Mouse (Mus musculus) heart, postnatal 25 days (tissue): ENCODE data around the gene Nmnat2. TPM values are rescaled to one million over a fixed set of nuclear protein-coding genes. Genes with fewer than 3 reads are reported as not detected.

Source experiments
- DNase-seq: peaks from one replicate; pipeline ENCODE4 v3.0.0; 2022; ENCODE audit warnings: low spot score
- intact Hi-C: fragments of 180-260 bp; cut with DNase I; formaldehyde crosslinking; loops from one replicate; pipeline ENCODE4 v1.15.1; 2025
- total RNA-seq, 2 experiments: library from RNA; stranded (reverse); gene quantifications; 2 replicates each; pipeline ENCODE4 v1.2.3; 2021

The Nmnat2 gene
- total RNA-seq, 2 experiments from 2014 or later, result 0.31 to 0.47 TPM

GRCm38 (mm10) chr1:153102296-153103185, 147.7 kb downstream of the Nmnat2 start:
- intact Hi-C loops, result loop anchor here (5.0 kb wide), 2 partner anchors 120 to 230 kb away; partner anchors contain the start of gene Lamc1

GRCm38 (mm10) chr1:153103186-153103554, 148.4 kb downstream of the Nmnat2 start:
- intact Hi-C loops, result loop anchor here (5.0 kb wide), 2 partner anchors 119 to 229 kb away; partner anchors contain the start of gene Lamc1
- DNase-seq, result no peak

More at GRCm38 (mm10) chr1:153102296-153103185, 147.7 kb downstream of the Nmnat2 start:
- no peak for DNase-seq

- DNase-seq, result no peak
- intact Hi-C loops, result loop anchor here (5.0 kb wide), 2 partner anchors 117 to 227 kb away; partner anchors contain the start of gene Lamc1
Observed at GRCm38 (mm10) chr1:153104804-153105203, 150.0 kb downstream of the Nmnat2 start.

DNA sequence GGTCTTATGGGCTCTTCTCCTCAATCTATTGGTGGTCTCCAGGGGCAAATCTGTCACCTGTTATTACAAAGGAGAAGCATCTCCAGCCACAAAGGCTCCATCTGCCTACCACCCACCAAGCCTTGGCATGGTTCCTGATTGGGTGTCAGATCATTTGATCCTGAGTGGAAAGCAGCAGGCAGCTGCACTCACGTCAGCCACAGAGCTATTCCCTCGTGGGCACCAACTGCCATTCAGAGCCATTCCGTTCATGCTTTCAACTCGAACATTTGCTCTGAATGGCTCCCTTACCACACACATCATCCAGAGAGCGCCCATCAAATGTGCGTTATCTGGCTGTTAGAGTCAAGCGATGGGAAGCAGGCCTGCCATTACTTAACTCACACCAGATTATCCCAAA, 153.1 kb downstream of the Nmnat2 start:
- no peak for DNase-seq
- intact Hi-C loops, result no loop called here

GRCm38 (mm10) chr1:153109346-153109745, 154.6 kb downstream of the Nmnat2 start:
- intact Hi-C loops, result no loop called here

DNA sequence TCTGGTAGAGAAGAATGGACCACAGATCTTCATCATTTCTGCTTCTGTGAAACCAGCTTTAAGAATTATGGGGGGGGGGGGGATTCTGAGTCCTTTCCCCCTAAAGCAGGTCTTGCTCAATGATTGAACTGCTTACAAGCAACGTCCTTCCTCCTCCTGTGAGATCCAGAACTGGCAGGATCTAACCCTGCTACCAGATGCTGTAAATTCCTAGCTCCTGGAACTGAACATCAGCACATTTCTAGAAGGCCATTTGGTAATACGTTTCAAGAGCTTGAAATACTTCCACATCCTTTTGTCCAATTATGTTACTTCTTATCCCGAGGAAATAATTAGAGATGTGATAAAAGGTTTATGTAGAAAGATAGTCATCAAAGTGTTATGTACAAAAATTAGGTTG, 155.0 kb downstream of the Nmnat2 start:
- DNase-seq, result no peak
- intact Hi-C loops, result no loop called here

More at GRCm38 (mm10) chr1:153109346-153109745, 154.6 kb downstream of the Nmnat2 start:
- no peak for DNase-seq

GRCm38 (mm10) chr1:153111596-153111995, 156.8 kb downstream of the Nmnat2 start:
- no peak for DNase-seq
- intact Hi-C loops, result no loop called here

DNA sequence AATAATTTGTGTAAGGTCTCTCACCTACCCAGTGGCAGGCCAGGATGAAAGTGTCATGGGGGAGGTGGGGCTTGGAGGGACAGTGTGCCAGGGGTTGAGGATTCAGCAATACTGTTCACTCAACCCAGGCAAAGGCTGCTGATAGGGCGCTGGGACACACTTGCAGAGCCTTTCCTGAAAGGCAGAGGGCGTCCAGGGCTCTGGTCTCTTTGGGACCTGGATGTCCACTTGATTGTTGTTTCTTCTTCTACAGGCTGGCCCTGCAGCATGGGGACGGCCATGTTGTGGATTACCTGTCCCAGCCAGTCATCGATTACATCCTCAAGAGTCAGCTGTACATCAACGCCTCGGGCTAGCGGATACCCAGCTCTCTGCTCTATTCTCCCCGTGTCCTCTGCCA, 160.5 kb downstream of the Nmnat2 start:
- intact Hi-C loops, result no loop called here
- DNase-seq, result no peak

DNA sequence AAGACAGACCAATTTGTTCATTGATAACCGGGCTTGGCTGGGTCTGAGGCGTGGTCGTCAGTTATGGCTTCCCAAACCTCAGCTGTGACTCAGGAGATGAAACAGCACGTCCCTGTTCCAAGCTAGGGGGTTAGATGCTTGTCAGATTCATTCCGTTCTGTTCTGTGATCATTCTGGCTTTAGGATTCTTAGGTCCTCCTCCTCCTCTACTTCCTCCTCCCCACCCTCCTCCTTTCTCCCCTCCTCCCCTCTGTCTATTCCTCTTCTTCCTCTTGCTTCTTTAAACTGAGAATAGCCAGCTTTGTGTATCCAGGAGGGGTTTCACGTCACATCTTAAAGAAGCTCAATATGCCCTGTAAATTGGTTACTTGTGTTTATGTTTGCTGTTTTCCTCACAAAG, 165.8 kb downstream of the Nmnat2 start:
- no peak for DNase-seq
- intact Hi-C loops, result no loop called here

DNA sequence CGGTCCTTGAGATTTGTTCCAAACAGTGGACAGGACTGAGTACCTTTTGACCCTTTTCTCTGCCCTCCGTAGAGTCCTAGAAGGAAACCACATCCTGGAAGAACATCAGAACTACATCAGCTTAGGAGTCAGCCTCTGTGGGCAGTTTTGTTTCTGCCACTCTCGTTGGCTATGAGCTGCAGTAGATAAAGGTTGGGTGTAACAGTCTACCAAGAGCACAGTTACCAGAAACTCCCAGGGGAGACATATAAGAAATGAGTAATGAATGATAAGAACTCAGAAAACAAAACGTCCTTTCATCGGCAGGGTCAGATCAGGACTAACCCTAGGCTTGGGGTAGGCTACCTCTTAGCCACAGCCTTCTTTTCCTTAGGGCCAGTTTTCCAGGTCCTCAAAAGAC, 166.5 kb downstream of the Nmnat2 start:
- intact Hi-C loops, result no loop called here
- DNase-seq, result no peak

DNA sequence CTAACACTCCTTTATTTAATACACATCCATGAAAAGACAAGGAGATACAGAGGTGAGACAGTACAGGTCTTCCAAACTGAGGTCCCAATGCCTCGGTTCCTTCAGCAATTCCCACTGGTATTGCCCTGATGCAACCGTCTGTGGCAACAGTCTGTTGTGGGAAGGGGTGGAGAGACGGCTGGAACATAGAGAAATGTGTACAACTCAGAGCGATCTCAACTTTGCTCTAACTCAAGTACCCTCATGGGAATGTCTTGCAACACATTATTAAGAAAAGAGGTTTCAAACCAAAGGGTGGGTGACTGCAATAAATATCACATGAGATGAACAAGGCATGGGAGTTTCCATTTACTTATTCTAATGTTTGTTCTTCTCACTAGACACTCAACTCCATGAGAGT, 168.0 kb downstream of the Nmnat2 start:
- no peak for DNase-seq
- intact Hi-C loops, result no loop called here

DNA sequence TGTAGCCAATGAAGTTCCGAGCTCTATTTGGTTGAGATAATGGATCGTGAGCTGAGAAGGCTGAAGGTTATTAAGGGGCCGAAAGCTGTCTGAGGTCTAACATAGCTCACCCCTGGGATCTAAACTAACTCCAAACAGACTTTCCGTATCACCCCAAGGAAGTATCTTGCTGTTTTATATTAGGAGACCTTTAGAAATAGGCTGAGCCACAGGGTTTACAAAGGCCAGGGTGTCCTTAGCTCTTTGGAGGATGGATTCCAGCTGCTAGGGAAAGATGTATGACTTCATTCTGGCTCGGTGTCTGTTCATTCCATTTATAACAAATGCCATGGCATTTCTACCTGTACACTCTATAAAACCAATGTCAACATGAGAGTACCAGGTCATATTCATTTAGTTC, 169.7 kb downstream of the Nmnat2 start:
- intact Hi-C loops, result no loop called here

GRCm38 (mm10) chr1:153125287-153126275, 170.8 kb downstream of the Nmnat2 start:
- DNase-seq, result no peak
- intact Hi-C loops, result loop anchor here (5.0 kb wide), 1 partner anchor 207 kb away; the partner anchor contains the start of gene Lamc1

More for the DNA sequence above, 169.7 kb downstream of the Nmnat2 start:
- DNase-seq, result no peak

DNA sequence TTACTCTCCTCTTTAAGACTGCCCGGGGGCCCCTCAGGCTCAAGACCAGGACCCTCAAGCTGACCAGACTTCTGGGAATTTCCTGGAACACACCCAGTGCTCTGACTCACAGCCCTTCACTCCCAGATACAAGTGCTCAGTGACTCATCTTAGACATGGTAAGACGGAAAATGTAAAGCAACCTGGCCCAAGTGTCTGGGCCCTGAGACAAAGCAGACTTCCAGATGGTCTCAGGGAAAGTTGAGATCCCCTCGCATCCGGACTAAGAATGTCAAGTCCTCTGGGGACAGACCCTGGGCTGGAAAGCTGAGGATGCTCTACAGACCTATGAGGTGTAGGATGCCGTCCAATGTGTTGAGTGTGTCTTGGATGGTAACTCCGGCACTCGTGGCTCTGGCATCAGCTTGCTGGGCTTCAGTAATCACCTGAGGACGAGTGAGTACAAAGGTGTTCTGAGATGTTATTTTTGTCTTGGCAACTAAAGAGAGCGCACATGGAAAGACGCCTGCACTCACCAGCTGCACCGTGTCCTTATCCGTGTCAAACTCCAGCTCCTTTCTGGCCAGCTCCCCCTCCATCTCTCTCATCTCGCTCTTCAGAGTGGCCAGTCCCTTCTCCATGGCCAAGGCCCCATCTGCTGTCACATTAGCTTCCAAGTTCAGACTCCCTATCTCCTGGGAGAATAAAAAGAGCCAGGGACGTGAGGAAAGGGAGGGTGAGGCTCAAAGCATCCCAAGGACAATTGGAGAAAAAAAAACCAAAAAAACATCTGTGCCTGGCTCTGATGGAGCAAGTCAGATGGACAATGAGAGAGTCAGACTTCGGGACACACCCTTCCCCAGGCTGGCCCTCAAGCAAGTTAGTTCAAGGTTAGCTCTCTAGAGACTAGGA, 171.9 kb downstream of the Nmnat2 start:
- intact Hi-C loops, result loop anchor here (5.0 kb wide), 1 partner anchor 206 kb away; the partner anchor contains the start of gene Lamc1
- DNase-seq, result peak; percentile 80

DNA sequence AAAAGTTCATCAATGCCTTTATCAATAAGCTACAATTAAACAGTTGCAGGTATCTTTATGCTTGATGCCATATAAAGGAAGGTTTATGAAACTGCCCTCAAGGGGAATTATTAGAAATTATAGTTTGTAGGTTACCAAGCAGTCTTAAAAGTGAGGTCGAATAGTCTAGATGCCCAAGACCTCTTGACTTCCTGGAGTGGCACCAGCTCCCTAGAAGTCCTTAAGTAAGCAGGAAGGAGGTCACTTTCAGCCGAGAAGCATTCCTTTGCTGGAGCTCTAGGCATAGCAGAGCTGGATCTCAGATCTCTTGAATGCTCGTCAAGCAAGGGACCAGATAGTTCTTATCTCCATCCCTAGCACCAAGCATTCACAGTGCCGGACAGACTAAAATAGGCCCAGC, 172.8 kb downstream of the Nmnat2 start:
- DNase-seq, result no peak
- intact Hi-C loops, result loop anchor here (5.0 kb wide), 1 partner anchor 205 kb away; the partner anchor contains the start of gene Lamc1

- intact Hi-C loops, result loop anchor here (5.0 kb wide), 1 partner anchor 204 kb away; the partner anchor contains the start of gene Lamc1
- no peak for DNase-seq
Observed at GRCm38 (mm10) chr1:153128780-153129179, 174.0 kb downstream of the Nmnat2 start.

- DNase-seq, result peak; percentile 55
- intact Hi-C loops, result loop anchor here (5.0 kb wide), 1 partner anchor 202 kb away; the partner anchor contains the start of gene Lamc1
Observed at GRCm38 (mm10) chr1:153129992-153130713, 175.4 kb downstream of the Nmnat2 start.
